Mouse (Mus musculus) heart, embryonic 11.5 days (tissue): Measurements from ENCODE around the gene Kdf1. TPM values are rescaled to one million over a fixed set of nuclear protein-coding genes. Genes with fewer than 3 reads are reported as not detected.

Experiments
- ATAC-seq: fragments of 200-750 bp; cut with Nextera tagmentation; replicated peaks from 2 replicates; pipeline ENCODE4 v1.8.0; 2017; ENCODE audit warnings: moderate library complexity; ENCODE audit not compliant: insufficient number of reproducible peaks, low FRiP score, low TSS enrichment
- H3K27ac ChIP-seq: fragments of 300-500 bp; sonication (generic); 2 replicates; pipeline ENCODE4 v1.5.1; 2014; ENCODE audit warnings: mild to moderate bottlenecking, low read depth, low read length
- H3K27me3 ChIP-seq: fragments of 300-500 bp; sonication (generic); 2 replicates; pipeline ENCODE4 v1.6.1; 2014; ENCODE audit warnings: mild to moderate bottlenecking, low read length, mixed read lengths; ENCODE audit not compliant: control insufficient read depth, insufficient read depth
- H3K36me3 ChIP-seq: fragments of 300-500 bp; sonication (generic); 2 replicates; pipeline ENCODE4 v1.6.1; 2014; ENCODE audit warnings: mild to moderate bottlenecking, low read length, moderate library complexity, mixed read lengths; ENCODE audit not compliant: control insufficient read depth, insufficient read depth
- H3K4me1 ChIP-seq: fragments of 300-500 bp; sonication (generic); 2 replicates; pipeline ENCODE4 v1.6.1; 2014; ENCODE audit warnings: low read length; ENCODE audit not compliant: control insufficient read depth, insufficient read depth
- H3K4me2 ChIP-seq: fragments of 300-500 bp; sonication (generic); 2 replicates; pipeline ENCODE4 v1.6.1; 2014; ENCODE audit warnings: mild to moderate bottlenecking, moderate library complexity
- H3K4me3 ChIP-seq: fragments of 300-500 bp; sonication (generic); 2 replicates; pipeline ENCODE4 v1.5.1; 2014; ENCODE audit warnings: low read depth, low read length
- H3K9ac ChIP-seq: fragments of 300-500 bp; sonication (generic); 2 replicates; pipeline ENCODE4 v1.6.1; 2014; ENCODE audit warnings: mild to moderate bottlenecking, low read depth, low read length, moderate library complexity
- H3K9me3 ChIP-seq: fragments of 300-500 bp; sonication (generic); replicated peaks from 2 replicates; pipeline ENCODE4 v1.6.1; 2016; ENCODE audit warnings: low read length; ENCODE audit not compliant: control insufficient read depth
- WGBS: fragments of 180-500 bp; shearing (Covaris S2); extraction: QIAGEN DNeasy Blood & Tissue Kit; methylation state at CpG from one replicate; pipeline ENCODE4 v1.1.7; 2014; ENCODE audit not compliant: insufficient replicate concordance; 5-methylcytosine and 5-hydroxymethylcytosine counted together
- polyA plus RNA-seq: library from polyadenylated mRNA; unstranded; fragments of >200 nt; fragmentation: Nextera tagmentation; extraction: Ambion mirVana; gene quantifications from 2 replicates; pipeline ENCODE4 v1.2.1, GENCODE M21; 2014

Kdf1 gene
- polyA plus RNA-seq, 1 experiment from 2014 or later, result 0.77 TPM

DNA sequence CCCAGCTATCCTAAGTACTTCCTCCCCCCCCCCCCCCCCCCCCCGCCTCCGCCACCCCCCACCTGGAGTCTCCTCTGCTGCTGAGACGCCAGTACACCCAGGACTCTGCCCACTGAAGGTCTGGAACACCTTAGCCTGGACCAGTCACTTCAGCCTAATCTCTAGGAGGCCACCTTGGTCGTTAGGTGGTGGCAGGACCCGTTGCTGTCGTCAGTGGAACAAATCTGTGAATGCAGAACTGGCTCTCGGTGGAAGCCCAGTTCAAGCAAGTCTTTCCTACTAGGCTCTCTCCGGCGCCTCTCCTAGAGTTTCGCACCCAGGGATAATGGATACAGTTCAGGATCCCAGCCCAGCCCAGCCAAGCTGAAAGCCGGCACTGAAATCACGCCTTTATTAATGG, 24.9 kb upstream of the Kdf1 start:
- peaks cover 42% of the 10 kb centered on the region for H3K27me3 ChIP-seq
- H3K4me1 ChIP-seq, result peaks cover 30% of the 10 kb centered on the region
- peak overlapping the region; percentile 77 for H3K4me2 ChIP-seq
- peak overlapping the region; percentile 36 for H3K4me3 ChIP-seq
- H3K9ac ChIP-seq, result 0 out of 2 replicates have a peak overlapping the region, but pooled peaks have one; percentile 34
- no peak overlapping the region for H3K27ac ChIP-seq
- WGBS, result 21% methylated on average over 9 of the region's 12 CpGs
- ATAC-seq, result no peak
- H3K36me3 ChIP-seq, result no peaks in the 10 kb centered on the region
- no peaks in the 10 kb centered on the region for H3K9me3 ChIP-seq

DNA sequence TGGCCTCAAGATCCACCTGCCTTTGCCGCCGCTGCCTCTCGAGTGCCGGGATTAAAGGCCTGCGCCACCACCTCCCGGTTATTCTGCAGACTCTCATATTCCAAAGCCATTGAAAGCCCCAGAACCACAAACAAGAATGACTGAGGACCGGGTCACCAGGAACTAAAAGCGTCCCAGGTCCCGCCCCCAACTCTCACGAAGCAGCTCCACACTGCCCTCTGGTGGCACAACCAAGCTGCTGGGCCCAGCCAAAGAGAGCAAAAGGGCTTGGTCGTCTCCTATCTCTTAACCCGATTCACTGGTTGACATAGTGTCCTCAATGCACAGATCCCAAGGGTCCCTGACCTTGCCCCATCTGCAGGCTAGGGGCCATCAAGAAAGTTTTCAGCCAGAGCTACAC, 24.3 kb upstream of the Kdf1 start:
- Histone ChIP-seq H3K9me3 (no peaks in the 10 kb centered on the region), H3K36me3 (no peaks in the 10 kb centered on the region), H3K4me3 (peak overlapping the region; percentile 36), H3K27ac (no peak overlapping the region), H3K27me3 (peaks cover 48% of the 10 kb centered on the region), H3K4me2 (peak overlapping the region; percentile 77), H3K9ac (0 out of 2 replicates have a peak overlapping the region, but pooled peaks have one; percentile 34), H3K4me1 (peaks cover 29% of the 10 kb centered on the region)
- no peak for ATAC-seq
- 1% methylated on average over 12 of the region's 12 CpGs for WGBS

DNA sequence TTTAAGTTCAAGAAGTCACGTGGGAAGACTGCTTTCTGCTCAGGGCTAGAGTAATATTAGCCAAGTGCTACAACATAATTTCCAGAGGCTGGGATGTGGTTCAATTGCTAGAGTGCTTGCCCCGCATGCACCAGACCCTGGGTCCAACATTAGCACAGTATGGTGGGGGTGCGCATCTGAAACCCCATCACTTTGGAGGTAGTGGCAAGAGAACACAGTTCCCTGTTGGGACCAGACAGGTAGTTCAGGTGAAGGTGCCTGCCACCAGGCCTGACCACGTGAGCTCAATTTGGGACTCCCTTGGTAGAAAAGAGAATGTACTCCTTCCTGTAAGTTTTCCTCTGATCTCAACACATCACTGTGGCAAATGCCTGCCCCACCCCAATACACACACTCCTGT, 23.9 kb upstream of the Kdf1 start:
- peaks cover 25% of the 10 kb centered on the region for H3K4me1 ChIP-seq
- no peak overlapping the region for H3K4me2 ChIP-seq
- no peak for ATAC-seq
- no peaks in the 10 kb centered on the region for H3K9me3 ChIP-seq
- H3K4me3 ChIP-seq, result no peak overlapping the region
- peaks cover 52% of the 10 kb centered on the region for H3K27me3 ChIP-seq
- WGBS, result 61% methylated on average over 4 of the region's 4 CpGs
- H3K27ac ChIP-seq, result no peak overlapping the region
- no peak overlapping the region for H3K9ac ChIP-seq
- no peaks in the 10 kb centered on the region for H3K36me3 ChIP-seq

DNA sequence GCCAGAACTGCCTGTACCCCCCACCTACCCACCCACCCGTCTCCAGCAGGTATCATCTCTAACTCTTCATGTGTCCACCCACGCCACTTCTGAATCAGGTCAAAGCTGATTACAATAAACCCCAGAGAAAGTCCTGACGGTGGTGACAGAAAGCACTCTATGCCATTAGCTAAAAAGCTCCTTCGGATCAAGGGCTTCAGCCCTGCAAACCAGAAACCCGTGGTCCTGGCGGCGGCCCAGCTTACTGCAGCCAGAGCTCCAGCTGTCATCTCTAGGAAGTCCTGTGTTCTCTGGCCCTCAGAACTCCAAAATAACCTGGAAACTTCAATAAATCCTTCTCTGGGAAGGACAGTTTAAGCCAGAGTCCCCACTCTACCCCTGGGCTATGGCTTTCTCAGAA, 23.1 kb upstream of the Kdf1 start:
- H3K27ac ChIP-seq, result no peak overlapping the region
- no peaks in the 10 kb centered on the region for H3K36me3 ChIP-seq
- 28% methylated on average over 7 of the region's 7 CpGs for WGBS
- ATAC-seq, result no peak
- H3K9ac ChIP-seq, result no peak overlapping the region
- H3K4me2 ChIP-seq, result no peak overlapping the region
- no peak overlapping the region for H3K4me3 ChIP-seq
- H3K9me3 ChIP-seq, result no peaks in the 10 kb centered on the region
- H3K4me1 ChIP-seq, result peaks cover 25% of the 10 kb centered on the region
- H3K27me3 ChIP-seq, result peaks cover 61% of the 10 kb centered on the region

DNA sequence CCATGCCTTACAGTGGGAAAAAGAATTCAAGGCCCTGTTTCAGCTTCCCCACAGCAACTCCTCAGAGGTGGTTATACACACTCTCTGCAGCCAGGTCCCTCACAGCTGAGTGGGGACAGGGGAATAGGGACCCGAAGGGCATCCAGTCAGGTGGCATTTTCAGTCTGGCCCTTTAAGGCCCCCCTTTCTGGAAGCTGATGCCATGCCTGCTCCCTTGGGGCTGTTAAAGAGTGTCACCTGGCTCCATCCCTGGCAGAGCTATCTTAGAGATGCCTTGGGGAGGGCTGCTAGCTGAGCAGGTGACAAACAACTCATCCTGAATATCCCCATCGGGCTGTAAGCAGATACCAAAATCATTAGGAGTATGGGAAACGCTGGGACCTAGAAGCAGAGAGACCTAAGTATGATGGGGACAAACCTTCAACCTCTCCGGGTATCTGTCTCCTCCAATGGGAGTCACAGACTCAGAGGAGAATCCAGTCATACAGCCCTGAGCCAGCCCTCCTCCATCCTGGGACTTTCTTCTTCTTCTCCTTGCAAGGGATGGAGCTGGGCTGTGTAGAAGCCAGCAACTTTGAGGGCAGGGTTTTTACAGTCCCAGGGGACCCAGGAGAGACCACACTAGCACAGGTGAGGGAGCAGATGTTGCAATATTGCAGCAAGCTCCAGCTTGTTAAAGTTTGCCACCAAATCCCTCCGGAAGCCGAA, 21.9 kb upstream of the Kdf1 start:
- Histone ChIP-seq H3K27ac (no peak overlapping the region), H3K4me3 (no peak overlapping the region), H3K4me2 (no peak overlapping the region; the same call in 1 of the 2 replicates), H3K36me3 (no peaks in the 10 kb centered on the region), H3K9ac (no peak overlapping the region), H3K4me1 (peaks cover 15% of the 10 kb centered on the region), H3K27me3 (peaks cover 72% of the 10 kb centered on the region), H3K9me3 (no peaks in the 10 kb centered on the region)
- 28% methylated on average over 6 of the region's 6 CpGs for WGBS
- no peak for ATAC-seq

DNA sequence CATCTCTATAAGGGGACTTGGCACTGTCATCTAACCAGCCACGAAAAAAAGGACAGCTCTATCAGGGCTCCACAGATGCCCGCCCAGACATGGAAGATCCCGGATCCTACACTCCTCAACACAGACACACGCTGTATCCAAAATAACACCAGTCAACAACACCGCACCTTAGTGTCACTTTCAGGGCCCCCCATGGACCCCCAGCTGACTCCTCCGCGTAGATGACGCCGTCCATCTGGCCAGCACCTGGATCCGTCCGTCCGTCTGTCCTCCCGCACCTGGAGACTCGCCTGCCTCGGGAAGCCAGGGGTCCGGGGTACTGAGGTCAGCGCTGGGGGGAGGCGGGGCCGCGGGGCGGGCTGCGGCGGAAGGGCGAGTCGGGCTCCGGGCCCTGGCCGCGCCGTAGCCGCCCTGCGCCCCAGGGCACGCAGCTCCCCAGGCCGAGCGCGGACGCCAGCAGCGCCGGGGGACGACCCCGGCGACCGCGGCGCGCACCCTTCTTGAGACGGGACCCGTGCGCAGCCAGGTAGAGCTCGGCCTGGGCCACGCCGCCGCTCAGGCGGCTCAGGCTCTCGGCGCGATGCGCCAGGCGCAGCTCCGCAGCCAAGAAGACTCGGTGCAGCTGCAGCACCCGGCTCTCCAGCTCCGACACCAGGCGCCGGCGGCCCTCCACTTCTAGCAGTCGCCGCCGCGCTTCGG, 21.2 kb upstream of the Kdf1 start:
- Histone ChIP-seq H3K4me3 (peak overlapping the region; percentile 68), H3K9ac (peak overlapping the region; percentile 17; the same call in 1 of the 2 replicates), H3K27ac (no peak overlapping the region), H3K4me2 (peak overlapping the region; percentile 99), H3K27me3 (peaks cover 78% of the 10 kb centered on the region), H3K9me3 (no peaks in the 10 kb centered on the region), H3K36me3 (no peaks in the 10 kb centered on the region), H3K4me1 (peaks cover 13% of the 10 kb centered on the region)
- under 1% methylated on average over 68 of the region's 70 CpGs for whole genome bisulfite sequencing
- peak; percentile 43; the same call in 1 of the 2 replicates for ATAC-seq

DNA sequence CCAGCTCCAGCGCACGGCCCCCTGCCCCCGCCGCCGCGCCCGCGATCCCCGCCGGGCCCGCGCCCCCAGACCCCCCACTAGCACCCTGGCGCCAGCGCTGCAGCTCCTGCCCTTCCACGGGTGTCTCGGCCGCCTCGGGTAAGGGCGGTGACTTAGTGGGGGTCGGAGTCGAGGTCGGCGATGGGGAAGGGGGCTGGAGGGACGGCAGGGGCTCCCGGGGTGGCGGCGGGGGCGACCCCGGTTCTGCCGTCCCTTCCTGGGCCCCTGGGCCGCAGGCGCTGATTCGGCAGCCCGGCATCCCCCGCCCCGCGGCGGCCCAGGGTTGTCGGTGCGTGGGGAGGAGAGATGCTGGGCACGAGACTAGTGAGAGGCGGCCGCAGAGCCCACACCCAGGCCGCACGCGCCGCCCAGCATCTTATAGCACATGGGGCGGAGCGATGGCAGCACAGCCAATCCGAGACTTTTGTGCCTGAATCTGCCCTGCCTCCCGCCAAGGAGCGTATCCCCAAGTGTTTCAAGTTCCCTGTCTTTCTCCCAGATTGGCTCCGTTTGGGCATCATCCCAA, 20.5 kb upstream of the Kdf1 start, which contains the start of gene Trnp1:
Trnp1 (minus strand) TSS at position 391 of the 565 bp plus-strand sequence.
- peaks cover 79% of the 10 kb centered on the region for H3K27me3 ChIP-seq
- no peaks in the 10 kb centered on the region for H3K9me3 ChIP-seq
- 0% methylated on average over 41 of the region's 53 CpGs for WGBS
- H3K27ac ChIP-seq, result no peak within 1 kb of the TSS
- H3K4me3 ChIP-seq, result peak within 1 kb of the TSS; percentile 68
- H3K4me1 ChIP-seq, result peaks cover 13% of the 10 kb centered on the region
- H3K4me2 ChIP-seq, result peak within 1 kb of the TSS; percentile 99
- H3K9ac ChIP-seq, result peak within 1 kb of the TSS; percentile 17; the same call in 1 of the 2 replicates
- H3K36me3 ChIP-seq, result no peaks in the 10 kb centered on the region
- peak; percentile 41; the same call in 1 of the 2 replicates for ATAC-seq

DNA sequence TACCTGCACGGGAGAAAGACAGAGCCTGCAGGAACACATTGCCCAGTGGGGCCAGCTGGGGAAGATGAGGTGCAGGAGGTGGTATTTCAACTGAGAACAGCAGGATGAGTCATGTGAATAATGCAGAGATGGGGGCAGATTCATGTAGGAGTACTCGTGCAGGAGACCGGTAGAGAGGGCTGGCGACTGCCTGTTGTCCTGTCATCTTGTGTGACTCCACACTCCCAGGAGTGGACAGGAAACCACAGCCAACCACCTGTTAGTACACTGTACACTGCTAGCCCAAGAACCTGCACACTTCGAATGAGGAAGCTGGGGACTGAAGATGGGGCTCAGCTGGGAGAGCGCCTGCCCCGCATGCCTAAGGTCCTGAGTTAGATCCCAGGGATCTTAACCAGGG, 17.2 kb upstream of the Kdf1 start:
- WGBS, result 58% methylated on average over 7 of the region's 7 CpGs

More for the DNA sequence above, 17.2 kb upstream of the Kdf1 start:
- ATAC-seq, result no peak
- no peak overlapping the region for H3K9ac ChIP-seq
- H3K4me2 ChIP-seq, result no peak overlapping the region
- no peak overlapping the region for H3K4me3 ChIP-seq
- H3K36me3 ChIP-seq, result no peaks in the 10 kb centered on the region
- H3K27me3 ChIP-seq, result peaks cover 86% of the 10 kb centered on the region
- H3K9me3 ChIP-seq, result no peaks in the 10 kb centered on the region
- no peak overlapping the region for H3K27ac ChIP-seq
- peaks cover 8% of the 10 kb centered on the region; the same call in 1 of the 2 replicates for H3K4me1 ChIP-seq
